Mouse (Mus musculus): ENCODE measurements around the gene Tmem135. TPM values are rescaled to one million over a fixed set of nuclear protein-coding genes. Genes with fewer than 3 reads are reported as not detected.

Tmem135 gene
- total and polyA plus RNA-seq, 3 experiments: 23.1 to 108 (median 25.1) TPM

- H3K36me3 ChIP-seq (replicated peaks): peaks cover 6% of the 10 kb centered on the region
- DNase-seq (ENCODE audit: low spot score) (no peak), ATAC-seq (ENCODE audit: extremely low read depth, insufficient number of reproducible peaks, low FRiP score, poor library complexity, severe bottlenecking) (no peak)
- no peaks in the 10 kb centered on the region for H3K27me3 ChIP-seq (ENCODE audit: insufficient read depth, low read length)
- TF ChIP-seq GATA2 (IDR thresholded peaks at IDR 0.05; ENCODE audit: borderline replicate concordance, low read depth, low read length): no peak
- no peak overlapping the region for H3K4me3 ChIP-seq (ENCODE audit: low read depth, low read length)
- no peaks in the 10 kb centered on the region for H3K9me3 ChIP-seq (replicated peaks)
- H3K4me1 ChIP-seq (ENCODE audit: insufficient read depth, low read depth, low read length): no peaks in the 10 kb centered on the region
Observed at GRCm38 (mm10) chr7:89198499-89198898, 205.5 kb downstream of the Tmem135 start.

- DNase-seq (ENCODE audit: low spot score) (no peak), ATAC-seq (ENCODE audit: extremely low read depth, insufficient number of reproducible peaks, low FRiP score, poor library complexity, severe bottlenecking) (no peak)
- Histone ChIP-seq H3K4me1 (ENCODE audit: insufficient read depth, low read depth, low read length) (no peaks in the 10 kb centered on the region), H3K9me3 (replicated peaks) (no peaks in the 10 kb centered on the region), H3K4me3 (ENCODE audit: low read depth, low read length) (no peak overlapping the region), H3K27me3 (ENCODE audit: insufficient read depth, low read length) (no peaks in the 10 kb centered on the region), H3K36me3 (replicated peaks) (peaks cover 6% of the 10 kb centered on the region)
- no peak for TF ChIP-seq POLR2AphosphoS5 (IDR thresholded peaks at IDR 0.05; ENCODE audit: insufficient replicate concordance, low read depth, low read length)
- no peak for TF ChIP-seq TAL1 (conservative IDR thresholded peaks at IDR 0.05; ENCODE audit: low read depth, low read length)
- no peak for TF ChIP-seq GATA2 (IDR thresholded peaks at IDR 0.05; ENCODE audit: borderline replicate concordance, low read depth, low read length)
- TF ChIP-seq GATA1 (IDR thresholded peaks at IDR 0.05; ENCODE audit: borderline replicate concordance, low read length): no peak
- no peak for TF ChIP-seq CTCF (IDR thresholded peaks at IDR 0.05; ENCODE audit: low read depth, low read length)
Observed at GRCm38 (mm10) chr7:89193459-89193858, 210.6 kb downstream of the Tmem135 start.

GRCm38 (mm10) chr7:89183928-89184327, 220.1 kb downstream of the Tmem135 start:
- TF ChIP-seq CTCF (IDR thresholded peaks at IDR 0.05; ENCODE audit: low read depth, low read length) (no peak), GATA1 (IDR thresholded peaks at IDR 0.05; ENCODE audit: borderline replicate concordance, low read length) (no peak), GATA2 (IDR thresholded peaks at IDR 0.05; ENCODE audit: borderline replicate concordance, low read depth, low read length) (no peak), POLR2AphosphoS5 (IDR thresholded peaks at IDR 0.05; ENCODE audit: insufficient replicate concordance, low read depth, low read length) (no peak), TAL1 (conservative IDR thresholded peaks at IDR 0.05; ENCODE audit: low read depth, low read length) (no peak)

GRCm38 (mm10) chr7:89182943-89183342, 221.1 kb downstream of the Tmem135 start:
- no peaks in the 10 kb centered on the region for H3K4me1 ChIP-seq (ENCODE audit: insufficient read depth, low read depth, low read length)
- H3K4me3 ChIP-seq (ENCODE audit: low read depth, low read length): no peak overlapping the region
- ATAC-seq (ENCODE audit: extremely low read depth, insufficient number of reproducible peaks, low FRiP score, poor library complexity, severe bottlenecking) (no peak), DNase-seq (ENCODE audit: low spot score) (no peak)
- H3K9me3 ChIP-seq (replicated peaks): no peaks in the 10 kb centered on the region
- TF ChIP-seq GATA2 (IDR thresholded peaks at IDR 0.05; ENCODE audit: borderline replicate concordance, low read depth, low read length): no peak
- TF ChIP-seq TAL1 (conservative IDR thresholded peaks at IDR 0.05; ENCODE audit: low read depth, low read length): no peak
- TF ChIP-seq GATA1 (IDR thresholded peaks at IDR 0.05; ENCODE audit: borderline replicate concordance, low read length): no peak
- TF ChIP-seq POLR2AphosphoS5 (IDR thresholded peaks at IDR 0.05; ENCODE audit: insufficient replicate concordance, low read depth, low read length): no peak
- no peak for TF ChIP-seq CTCF (IDR thresholded peaks at IDR 0.05; ENCODE audit: low read depth, low read length)
- no peaks in the 10 kb centered on the region for H3K27me3 ChIP-seq (ENCODE audit: insufficient read depth, low read length)
- H3K36me3 ChIP-seq (replicated peaks): peaks cover 13% of the 10 kb centered on the region

More at GRCm38 (mm10) chr7:89183928-89184327, 220.1 kb downstream of the Tmem135 start:
- Histone ChIP-seq H3K36me3 (replicated peaks) (peaks cover 10% of the 10 kb centered on the region), H3K4me1 (ENCODE audit: insufficient read depth, low read depth, low read length) (no peaks in the 10 kb centered on the region), H3K9me3 (replicated peaks) (no peaks in the 10 kb centered on the region), H3K4me3 (ENCODE audit: low read depth, low read length) (no peak overlapping the region), H3K27me3 (ENCODE audit: insufficient read depth, low read length) (no peaks in the 10 kb centered on the region)
- ATAC-seq (ENCODE audit: extremely low read depth, insufficient number of reproducible peaks, low FRiP score, poor library complexity, severe bottlenecking) (no peak), DNase-seq (ENCODE audit: low spot score) (no peak)

GRCm38 (mm10) chr7:89181285-89181684, 222.7 kb downstream of the Tmem135 start:
- Histone ChIP-seq H3K36me3 (replicated peaks) (peaks cover 11% of the 10 kb centered on the region), H3K27me3 (ENCODE audit: insufficient read depth, low read length) (no peaks in the 10 kb centered on the region), H3K4me3 (ENCODE audit: low read depth, low read length) (no peak overlapping the region), H3K9me3 (replicated peaks) (no peaks in the 10 kb centered on the region), H3K4me1 (ENCODE audit: insufficient read depth, low read depth, low read length) (no peaks in the 10 kb centered on the region)
- ATAC-seq (ENCODE audit: extremely low read depth, insufficient number of reproducible peaks, low FRiP score, poor library complexity, severe bottlenecking) (no peak), DNase-seq (ENCODE audit: low spot score) (no peak)
- TF ChIP-seq TAL1 (conservative IDR thresholded peaks at IDR 0.05; ENCODE audit: low read depth, low read length) (no peak), POLR2AphosphoS5 (IDR thresholded peaks at IDR 0.05; ENCODE audit: insufficient replicate concordance, low read depth, low read length) (no peak), CTCF (IDR thresholded peaks at IDR 0.05; ENCODE audit: low read depth, low read length) (no peak)

- H3K4me1 ChIP-seq (ENCODE audit: insufficient read depth, low read depth, low read length): no peaks in the 10 kb centered on the region
- H3K27me3 ChIP-seq (ENCODE audit: insufficient read depth, low read length): no peaks in the 10 kb centered on the region
- no peak overlapping the region for H3K4me3 ChIP-seq (ENCODE audit: low read depth, low read length)
- no peak for TF ChIP-seq POLR2AphosphoS5 (IDR thresholded peaks at IDR 0.05; ENCODE audit: insufficient replicate concordance, low read depth, low read length)
- no peak for TF ChIP-seq TAL1 (conservative IDR thresholded peaks at IDR 0.05; ENCODE audit: low read depth, low read length)
- TF ChIP-seq GATA2 (IDR thresholded peaks at IDR 0.05; ENCODE audit: borderline replicate concordance, low read depth, low read length): no peak
- no peak for TF ChIP-seq CTCF (IDR thresholded peaks at IDR 0.05; ENCODE audit: low read depth, low read length)
- no peak for TF ChIP-seq GATA1 (IDR thresholded peaks at IDR 0.05; ENCODE audit: borderline replicate concordance, low read length)
- ATAC-seq (ENCODE audit: extremely low read depth, insufficient number of reproducible peaks, low FRiP score, poor library complexity, severe bottlenecking) (no peak), DNase-seq (ENCODE audit: low spot score) (no peak)
- H3K36me3 ChIP-seq (replicated peaks): peaks cover 5% of the 10 kb centered on the region
- no peaks in the 10 kb centered on the region for H3K9me3 ChIP-seq (replicated peaks)
Observed at GRCm38 (mm10) chr7:89178601-89179000, 225.4 kb downstream of the Tmem135 start.

- ATAC-seq (ENCODE audit: extremely low read depth, insufficient number of reproducible peaks, low FRiP score, poor library complexity, severe bottlenecking): peak; percentile 22; the same call in 1 of the 2 replicates
- no peak for DNase-seq (ENCODE audit: low spot score)
Observed at GRCm38 (mm10) chr7:89177926-89178325, 226.1 kb downstream of the Tmem135 start.

More at GRCm38 (mm10) chr7:89177926-89178325, 226.1 kb downstream of the Tmem135 start:
- Histone ChIP-seq H3K9me3 (replicated peaks) (no peaks in the 10 kb centered on the region), H3K4me3 (ENCODE audit: low read depth, low read length) (no peak overlapping the region), H3K27me3 (ENCODE audit: insufficient read depth, low read length) (no peaks in the 10 kb centered on the region), H3K36me3 (replicated peaks) (peaks cover 5% of the 10 kb centered on the region), H3K4me1 (ENCODE audit: insufficient read depth, low read depth, low read length) (no peaks in the 10 kb centered on the region)
- no peak for TF ChIP-seq POLR2AphosphoS5 (IDR thresholded peaks at IDR 0.05; ENCODE audit: insufficient replicate concordance, low read depth, low read length)
- no peak for TF ChIP-seq CTCF (IDR thresholded peaks at IDR 0.05; ENCODE audit: low read depth, low read length)
- TF ChIP-seq TAL1 (conservative IDR thresholded peaks at IDR 0.05; ENCODE audit: low read depth, low read length): no peak
- no peak for TF ChIP-seq GATA1 (IDR thresholded peaks at IDR 0.05; ENCODE audit: borderline replicate concordance, low read length)
- TF ChIP-seq GATA2 (IDR thresholded peaks at IDR 0.05; ENCODE audit: borderline replicate concordance, low read depth, low read length): no peak

Data from G1E (cell line).